Mouse (Mus musculus) cerebellum, postnatal 25 days (tissue): ENCODE data around the gene Gm11937.
A peak's percentile ranks its signal among the peaks of the same experiment; 100 is the strongest.
"Not testable (repeated sequence)": the region's sequence is repeated elsewhere in the genome, so short reads cannot be mapped to it uniquely, and the experiment has no call there.

Source experiments
- DNase-seq, 2 experiments: peaks; one replicate each; pipeline ENCODE4 v3.0.0; 2021; ENCODE audit warnings: mixed read lengths in 2 of 2

Gene Gm11937

GRCm38 (mm10) chr11:99610089-99610488 lies at the start of gene Gm11937:
Gene Gm11937, minus strand, starts transcription at chr11:99610189.
- not testable (repeated sequence) for DNase-seq

- no peak for DNase-seq
Measured at GRCm38 (mm10) chr11:99659256-99659655, 49.3 kb upstream of the Gm11937 start.

- not testable (repeated sequence) for DNase-seq
Measured at GRCm38 (mm10) chr11:99658467-99659010, 48.5 kb upstream of the Gm11937 start, which contains the start of gene Gm11563. Gene Gm11563, minus strand, starts transcription at chr11:99658960.

- DNase-seq, result no peak
Measured at GRCm38 (mm10) chr11:99657051-99657450, 47.1 kb upstream of the Gm11937 start.

- no peak for DNase-seq
Measured at GRCm38 (mm10) chr11:99650136-99650535, 40.1 kb upstream of the Gm11937 start, which contains the start of gene Gm11555. Gene Gm11555, minus strand, starts transcription at chr11:99650236.

- DNase-seq, result no peak
Measured at GRCm38 (mm10) chr11:99646444-99646843, 36.5 kb upstream of the Gm11937 start.

- no peak for DNase-seq
Measured at GRCm38 (mm10) chr11:99644351-99644750, 34.4 kb upstream of the Gm11937 start.

GRCm38 (mm10) chr11:99643635-99644139 lies 33.7 kb upstream of the Gm11937 start, which contains the start of gene Krtap4-7:
Gene Krtap4-7, minus strand, starts transcription at chr11:99644089.
- DNase-seq, result not testable (repeated sequence)

- DNase-seq, result no peak
Measured at GRCm38 (mm10) chr11:99640926-99641325, 30.9 kb upstream of the Gm11937 start.

- DNase-seq, result no peak
Measured at GRCm38 (mm10) chr11:99637086-99637485, 27.1 kb upstream of the Gm11937 start.

- no peak for DNase-seq
Measured at GRCm38 (mm10) chr11:99634653-99635134, 24.7 kb upstream of the Gm11937 start, which contains the start of gene Krtap4-2. Gene Krtap4-2, minus strand, starts transcription at chr11:99635084.

GRCm38 (mm10) chr11:99633293-99633692 lies 23.3 kb upstream of the Gm11937 start:
- no peak for DNase-seq

GRCm38 (mm10) chr11:99630890-99631289 lies 20.9 kb upstream of the Gm11937 start:
- DNase-seq, result no peak

- DNase-seq, result no peak
Measured at GRCm38 (mm10) chr11:99628138-99628537, 18.1 kb upstream of the Gm11937 start, which contains the start of gene Krtap4-1. Gene Krtap4-1, minus strand, starts transcription at chr11:99628238.

GRCm38 (mm10) chr11:99620335-99620734 lies 10.3 kb upstream of the Gm11937 start, which contains the start of gene Gm11562:
Gene Gm11562, minus strand, starts transcription at chr11:99620435.
- no peak for DNase-seq

- DNase-seq, result no peak
Measured at GRCm38 (mm10) chr11:99614796-99615363, 4.9 kb upstream of the Gm11937 start, which contains the start of gene Krtap2-4. Gene Krtap2-4, minus strand, starts transcription at chr11:99614846.

GRCm38 (mm10) chr11:99609126-99609525 lies 863 bp downstream of the Gm11937 start:
- DNase-seq, result peak; percentile 9 to 18

- not testable (repeated sequence) for DNase-seq
Measured at GRCm38 (mm10) chr11:99603208-99603607, 6.8 kb downstream of the Gm11937 start, which contains the start of gene Gm11938. Gene Gm11938, minus strand, starts transcription at chr11:99603308.

GRCm38 (mm10) chr11:99597742-99598141 lies 12.2 kb downstream of the Gm11937 start, which contains the start of gene Krtap9-3:
Gene Krtap9-3, minus strand, starts transcription at chr11:99598105.
- not testable (repeated sequence) for DNase-seq

GRCm38 (mm10) chr11:99590981-99591380 lies 19.0 kb downstream of the Gm11937 start, which contains the start of gene Krtap1-3:
Gene Krtap1-3, minus strand, starts transcription at chr11:99591339.
- DNase-seq, result no peak

- DNase-seq, result no peak
Measured at GRCm38 (mm10) chr11:99585096-99585495, 24.9 kb downstream of the Gm11937 start.

- DNase-seq, result no peak
Measured at GRCm38 (mm10) chr11:99583245-99583704, 26.7 kb downstream of the Gm11937 start, which contains the start of gene Krtap1-4. Gene Krtap1-4, minus strand, starts transcription at chr11:99583654.

GRCm38 (mm10) chr11:99581564-99581963 lies 28.4 kb downstream of the Gm11937 start:
- no peak for DNase-seq
